Mouse (Mus musculus): ENCODE results near the gene Rsrc1.

DNA sequence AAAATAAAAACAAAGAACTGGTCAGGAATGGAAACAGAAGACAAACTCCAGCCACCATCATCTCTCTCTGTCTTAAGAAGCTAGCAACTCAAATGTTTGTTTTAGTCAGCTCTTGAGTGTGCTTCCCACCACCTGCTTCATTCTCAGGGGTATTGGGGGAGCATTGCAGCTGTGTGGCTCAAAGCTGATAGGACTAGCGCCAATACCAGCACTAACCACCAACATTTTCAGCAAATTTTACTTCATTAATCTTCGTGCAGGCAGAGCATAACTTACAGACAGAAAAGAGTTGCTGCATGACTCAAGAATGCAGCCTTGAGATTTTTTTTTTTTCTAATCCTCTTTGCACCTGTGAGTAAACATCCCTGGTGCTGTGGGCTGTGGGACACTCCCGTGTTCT lies 358.4 kb downstream of the Rsrc1 start:
- TF ChIP-seq CTCF (IDR thresholded peaks at IDR 0.05; ENCODE audit: low read depth) (no peak), EP300 (IDR thresholded peaks at IDR 0.05; ENCODE audit: low read depth) (no peak)

All from liver, embryonic 14.5 days (tissue).